Mouse (Mus musculus) MEL (cell line): Measurements from ENCODE around the gene Sptbn1.

Experiments used
- CTCF ChIP-seq, 3 experiments: IDR thresholded peaks in 2 of 3; conservative IDR thresholded peaks in 1 of 3; 2 replicates each; pipeline ENCODE4 v1.5.1; 2011 to 2012; ENCODE audit warnings: low read length in 3 of 3, low read depth in 2 of 3, mild to moderate bottlenecking in 2 of 3, improper control_type of control experiment in 1 of 3, inconsistent platforms in 1 of 3, mixed read lengths in 1 of 3, moderate library complexity in 1 of 3; ENCODE audit not compliant: control insufficient read depth in 1 of 3, insufficient read depth in 1 of 3, poor library complexity in 1 of 3, severe bottlenecking in 1 of 3
- ELF1 ChIP-seq: IDR thresholded peaks from 2 replicates; pipeline ENCODE4 v1.6.1; 2014; ENCODE audit warnings: low read depth, mild to moderate bottlenecking, inconsistent platforms, low read length, improper control_type of control experiment, moderate library complexity
- EP300 ChIP-seq, 2 experiments: IDR thresholded peaks; 2 replicates each; pipeline ENCODE4 v1.6.1; 2011; ENCODE audit warnings: improper control_type of control experiment in 2 of 2, low read length in 2 of 2, low read depth in 1 of 2, mild to moderate bottlenecking in 1 of 2
- GATA1 ChIP-seq: IDR thresholded peaks from 2 replicates; pipeline ENCODE4 v1.6.1; 2011; ENCODE audit warnings: low read depth, low read length, improper control_type of control experiment
- SMC3 ChIP-seq: IDR thresholded peaks from 2 replicates; pipeline ENCODE4 v1.6.1; 2011; ENCODE audit warnings: low read depth, low read length, improper control_type of control experiment
- ZNF384 ChIP-seq: IDR thresholded peaks from 2 replicates; pipeline ENCODE4 v1.6.1; 2012; ENCODE audit warnings: low read depth, mild to moderate bottlenecking, inconsistent platforms, low read length, improper control_type of control experiment

DNA sequence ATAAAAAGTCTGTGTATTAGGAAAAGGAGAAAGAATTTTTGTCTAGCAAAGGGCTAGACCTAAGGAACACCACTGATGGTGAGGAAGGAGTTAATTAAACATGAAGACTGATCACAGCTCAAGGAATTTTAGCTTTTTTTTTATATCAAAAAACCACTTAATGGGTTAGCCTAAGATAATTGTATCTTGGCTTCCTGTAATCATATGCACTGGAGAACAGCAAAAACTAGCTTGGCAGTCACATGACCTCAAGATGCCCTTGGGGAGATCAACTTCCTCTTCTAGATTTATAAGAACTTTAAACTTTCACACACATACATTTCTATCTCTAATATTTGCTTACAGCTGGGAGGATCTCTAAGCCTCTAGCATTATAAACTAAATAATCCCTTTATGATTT is 119.6 kb downstream of the Sptbn1 start:
- TF ChIP-seq ELF1: no peak
- peak; percentile 82 for TF ChIP-seq GATA1
- no peak for TF ChIP-seq CTCF (IDR thresholded peaks at IDR 0.05 in 2 of 3, conservative IDR thresholded peaks at IDR 0.05 in 1 of 3; ENCODE audit: control insufficient read depth in 1 of 3, insufficient read depth in 1 of 3, low read depth in 2 of 3, low read length in 3 of 3, poor library complexity in 1 of 3, severe bottlenecking in 1 of 3)
- no peak; the same call in 1 of the 2 replicates for TF ChIP-seq SMC3
- TF ChIP-seq EP300 (IDR thresholded peaks at IDR 0.05; ENCODE audit: low read depth in 1 of 2, low read length in 2 of 2): peak; percentile 82 to 84
- peak; percentile 93 for TF ChIP-seq ZNF384
